Mouse (Mus musculus) CH12.LX (cell line): ENCODE data around the gene Chd9. TPM values are rescaled to one million over a fixed set of nuclear protein-coding genes. Genes with fewer than 3 reads are reported as not detected.
A peak's percentile ranks its signal among the peaks of the same experiment; 100 is the strongest.

Experiments used
- DNase-seq: peaks from one replicate; pipeline ENCODE4 v3.0.0-alpha.2; 2013; ENCODE audit errors: extremely low read depth
- H3K27ac ChIP-seq: 2 replicates; pipeline ENCODE4 v1.5.1; 2012; ENCODE audit warnings: low read depth, mild to moderate bottlenecking, control low read depth, moderate library complexity; ENCODE audit not compliant: insufficient read depth
- H3K27me3 ChIP-seq: replicated peaks from 2 replicates; pipeline ENCODE3; 2012; ENCODE audit warnings: inconsistent platforms
- H3K36me3 ChIP-seq, 2 experiments: replicated peaks in 1 of 2; 2 replicates each; pipeline versions ENCODE3 to v1.6.1; 2012; ENCODE audit warnings: inconsistent platforms in 1 of 2, low read length in 1 of 2, mild to moderate bottlenecking in 1 of 2, mixed read lengths in 1 of 2, moderate library complexity in 1 of 2; ENCODE audit not compliant: control insufficient read depth in 1 of 2, insufficient read depth in 1 of 2
- H3K4me1 ChIP-seq, 2 experiments: 2 replicates each; pipeline ENCODE4 v1.6.1; 2012; ENCODE audit warnings: inconsistent platforms in 1 of 2, moderate library complexity in 1 of 2; ENCODE audit not compliant: insufficient read depth in 2 of 2, control insufficient read depth in 1 of 2
- H3K4me2 ChIP-seq: 2 replicates; pipeline ENCODE4 v1.6.1; 2012; ENCODE audit warnings: low read depth, mild to moderate bottlenecking, control low read depth; ENCODE audit not compliant: poor library complexity, insufficient read depth, severe bottlenecking
- H3K4me3 ChIP-seq, 3 experiments: fragments of 150-350 bp in 1 of 3; sonication (generic) in 1 of 3; replicated peaks in 1 of 3; 2 replicates each; pipeline versions ENCODE3 to v1.5.1; 2011 to 2012; ENCODE audit warnings: low read depth in 2 of 3, low read length in 2 of 3, mild to moderate bottlenecking in 2 of 3, moderate library complexity in 2 of 3, control low read depth in 1 of 3, improper control_type of control experiment in 1 of 3, inconsistent platforms in 1 of 3, mixed read lengths in 1 of 3; ENCODE audit not compliant: poor library complexity in 1 of 3
- H3K79me2 ChIP-seq: replicated peaks from 2 replicates; pipeline ENCODE4 v1.6.1; 2012; ENCODE audit warnings: mild to moderate bottlenecking, moderate library complexity; ENCODE audit not compliant: control insufficient read depth, poor library complexity, insufficient read depth, severe bottlenecking; ENCODE audit errors: extremely low read depth
- H3K9ac ChIP-seq: 2 replicates; pipeline ENCODE4 v1.6.1; 2012; ENCODE audit warnings: low read depth, mild to moderate bottlenecking, control low read depth, moderate library complexity; ENCODE audit not compliant: insufficient read depth
- H3K9me3 ChIP-seq: replicated peaks from 2 replicates; pipeline ENCODE3; 2012; ENCODE audit warnings: low read length, inconsistent platforms, mixed read lengths
- BHLHE40 ChIP-seq: IDR thresholded peaks from 2 replicates; pipeline ENCODE4 v1.6.1; 2011; ENCODE audit warnings: mild to moderate bottlenecking, low read depth, low read length, improper control_type of control experiment
- CTCF ChIP-seq, 2 experiments: IDR thresholded peaks in 1 of 2; conservative IDR thresholded peaks in 1 of 2; 2 replicates each; pipeline ENCODE4 v1.5.1; 2011 to 2012; ENCODE audit warnings: low read depth in 2 of 2, low read length in 2 of 2, improper control_type of control experiment in 1 of 2, inconsistent platforms in 1 of 2, mild to moderate bottlenecking in 1 of 2, moderate library complexity in 1 of 2
- E2F4 ChIP-seq: IDR thresholded peaks from 2 replicates; pipeline ENCODE4 v1.6.1; 2011; ENCODE audit warnings: low read depth, low read length, improper control_type of control experiment; ENCODE audit not compliant: insufficient replicate concordance
- ELF1 ChIP-seq: IDR thresholded peaks from 2 replicates; pipeline ENCODE4 v1.6.1; 2014; ENCODE audit warnings: low read depth, mild to moderate bottlenecking, inconsistent platforms, low read length, improper control_type of control experiment
- EP300 ChIP-seq: IDR thresholded peaks from 2 replicates; pipeline ENCODE4 v1.6.1; 2011; ENCODE audit warnings: low read length, improper control_type of control experiment
- ETS1 ChIP-seq: conservative IDR thresholded peaks from 2 replicates; pipeline ENCODE4 v1.6.1; 2012; ENCODE audit warnings: low read depth, mild to moderate bottlenecking, inconsistent platforms, low read length, improper control_type of control experiment, moderate library complexity
- GABPA ChIP-seq: IDR thresholded peaks from 2 replicates; pipeline ENCODE4 v1.6.1; 2012; ENCODE audit warnings: low read depth, low read length, improper control_type of control experiment, inconsistent platforms; ENCODE audit not compliant: insufficient replicate concordance
- HCFC1 ChIP-seq: IDR thresholded peaks from 2 replicates; pipeline ENCODE4 v1.6.1; 2012; ENCODE audit warnings: low read depth, mild to moderate bottlenecking, inconsistent platforms, low read length, improper control_type of control experiment
- IRF4 ChIP-seq: IDR thresholded peaks from 2 replicates; pipeline ENCODE4 v1.6.1; 2014; ENCODE audit warnings: low read depth, mild to moderate bottlenecking, inconsistent platforms, low read length, improper control_type of control experiment
- JUN ChIP-seq: IDR thresholded peaks from 2 replicates; pipeline ENCODE4 v1.6.1; 2011; ENCODE audit warnings: low read depth, mild to moderate bottlenecking, low read length, improper control_type of control experiment, moderate library complexity; ENCODE audit not compliant: insufficient read depth
- JUND ChIP-seq: conservative IDR thresholded peaks from 2 replicates; pipeline ENCODE4 v1.6.1; 2011; ENCODE audit warnings: low read depth, low read length, improper control_type of control experiment
- KAT2A ChIP-seq: IDR thresholded peaks from 2 replicates; pipeline ENCODE4 v1.6.1; 2012; ENCODE audit warnings: low read length, improper control_type of control experiment, inconsistent platforms; ENCODE audit not compliant: insufficient replicate concordance
- MAX ChIP-seq: IDR thresholded peaks from 2 replicates; pipeline ENCODE4 v1.6.1; 2011; ENCODE audit warnings: low read length, improper control_type of control experiment
- MEF2A ChIP-seq: IDR thresholded peaks from 2 replicates; pipeline ENCODE4 v1.6.1; 2014; ENCODE audit warnings: low read depth, mild to moderate bottlenecking, inconsistent platforms, low read length, improper control_type of control experiment, borderline replicate concordance
- MYC ChIP-seq: IDR thresholded peaks from 2 replicates; pipeline ENCODE4 v1.6.1; 2011; ENCODE audit warnings: low read depth, mild to moderate bottlenecking, improper control_type of control experiment, low read length
- PAX5 ChIP-seq: IDR thresholded peaks from 2 replicates; pipeline ENCODE4 v1.6.1; 2012; ENCODE audit warnings: low read length, inconsistent platforms, mixed read lengths
- POLR2A ChIP-seq: IDR thresholded peaks from 2 replicates; pipeline ENCODE4 v1.6.1; 2011; ENCODE audit warnings: low read depth, mild to moderate bottlenecking, improper control_type of control experiment, low read length
- POLR2AphosphoS2 ChIP-seq: IDR thresholded peaks from 2 replicates; pipeline ENCODE4 v1.6.1; 2011; ENCODE audit warnings: low read depth, low read length, improper control_type of control experiment
- RCOR1 ChIP-seq: conservative IDR thresholded peaks from 2 replicates; pipeline ENCODE4 v1.6.1; 2012; ENCODE audit warnings: low read depth, mild to moderate bottlenecking, inconsistent platforms, low read length, improper control_type of control experiment
- SIN3A ChIP-seq: IDR thresholded peaks from 2 replicates; pipeline ENCODE4 v1.6.1; 2012; ENCODE audit warnings: low read length, improper control_type of control experiment, inconsistent platforms
- SMC3 ChIP-seq: IDR thresholded peaks from 2 replicates; pipeline ENCODE4 v1.6.1; 2011; ENCODE audit warnings: low read depth, low read length, improper control_type of control experiment
- TBP ChIP-seq: conservative IDR thresholded peaks from 2 replicates; pipeline ENCODE4 v1.6.1; 2011; ENCODE audit warnings: low read depth, low read length, improper control_type of control experiment
- USF1 ChIP-seq: IDR thresholded peaks from 2 replicates; pipeline ENCODE4 v1.6.1; 2014; ENCODE audit warnings: low read depth, mild to moderate bottlenecking, inconsistent platforms, low read length, improper control_type of control experiment
- ZC3H11A ChIP-seq: IDR thresholded peaks from 2 replicates; pipeline ENCODE4 v1.6.1; 2012; ENCODE audit warnings: low read depth, mild to moderate bottlenecking, inconsistent platforms, low read length, improper control_type of control experiment
- dilution Hi-C: fragments of 300-500 bp; cut with MboI; formaldehyde crosslinking; loops from 2 replicates; pipeline ENCODE4 v1.14.3; 2020; ENCODE audit warnings: low sequenced_read_pairs; ENCODE audit not compliant: extremely low pct_unique_long_range_greater_than_20kb, extremely low pct_ligation_motif_present
- in situ Hi-C: fragments of 300-500 bp; cut with MboI; formaldehyde crosslinking; loops from 3 replicates; pipeline ENCODE4 v1.14.3; 2019; ENCODE audit warnings: low sequenced_read_pairs, low pct_ligation_motif_present, low pct_unique_long_range_greater_than_20kb, mixed read lengths
- polyA plus RNA-seq: library from polyadenylated mRNA; unstranded; fragments of >175 nt; gene quantifications from 2 replicates; pipeline ENCODE4 v1.2.1, GENCODE M21; 2012; ENCODE audit warnings: low read depth; ENCODE audit not compliant: insufficient read length
- total RNA-seq, 2 experiments: library from RNA; depleted of rRNA; stranded (reverse); fragments of 300-350 nt in 1 of 2; fragments of >200 nt in 1 of 2; gene quantifications; 2 replicates each; pipeline ENCODE4 v1.2.3; 2012 to 2014

Chd9 gene
- total and polyA plus RNA-seq, 3 experiments, result 12.7 to 188 (median 15.1) TPM

- Histone ChIP-seq H3K36me3 (peaks cover 4 to 20% of the 10 kb centered on the region in 2 experiments), H3K79me2 (no peaks in the 10 kb centered on the region), H3K9ac (no peak overlapping the region), H3K4me1 (peaks cover 27 to 61% of the 10 kb centered on the region in 2 experiments), H3K4me3 (no peak overlapping the region), H3K9me3 (no peaks in the 10 kb centered on the region), H3K27ac (no peak overlapping the region), H3K4me2 (no peak overlapping the region), H3K27me3 (no peaks in the 10 kb centered on the region)
- dilution Hi-C loops (no loop called here), in situ Hi-C loops (loop anchor here (5.0 kb wide), 1 partner anchor 36 kb away; no protein-coding TSS in a partner anchor)
- no peak for DNase-seq
- peak; percentile 13; the same call in 1 of the 2 replicates for TF ChIP-seq SMC3
- no peak for TF ChIP-seq JUN
- TF ChIP-seq IRF4, result peak; percentile 23; the same call in 1 of the 2 replicates
- TF ChIP-seq CTCF (conservative IDR thresholded peaks at IDR 0.05 in 1 of 2, IDR thresholded peaks at IDR 0.05 in 1 of 2; ENCODE audit: low read depth in 2 of 2, low read length in 2 of 2), result peak in 1 of 2 experiments; percentile 11; a peak in 1 of 4 replicates
- no peak for TF ChIP-seq ELF1
- TF ChIP-seq RCOR1, result no peak
Observed at GRCm38 (mm10) chr8:90873051-90873450, 44.9 kb downstream of the Chd9 start.

- Histone ChIP-seq H3K4me1 (peaks cover 18 to 45% of the 10 kb centered on the region in 2 experiments), H3K27ac (no peak overlapping the region), H3K4me2 (peak overlapping the region; percentile 80; the same call in 1 of the 2 replicates), H3K36me3 (peaks cover 4 to 17% of the 10 kb centered on the region in 2 experiments), H3K4me3 (peak overlapping the region in 1 of 3 experiments; percentile 54), H3K9ac (no peak overlapping the region), H3K27me3 (no peaks in the 10 kb centered on the region), H3K9me3 (no peaks in the 10 kb centered on the region), H3K79me2 (no peaks in the 10 kb centered on the region)
- no peak for DNase-seq
- no peak for TF ChIP-seq MEF2A
- no peak for TF ChIP-seq JUND
- TF ChIP-seq POLR2AphosphoS2, result no peak
- no peak for TF ChIP-seq HCFC1
- no peak for TF ChIP-seq PAX5
- no peak for TF ChIP-seq E2F4
- dilution Hi-C loops, result no loop called here
- in situ Hi-C loops, result no loop called here
Observed at GRCm38 (mm10) chr8:90876213-90876721, 48.1 kb downstream of the Chd9 start.

GRCm38 (mm10) chr8:90876722-90877429, 48.7 kb downstream of the Chd9 start:
- Histone ChIP-seq H3K4me2 (peak overlapping the region; percentile 80), H3K4me3 (peak overlapping the region; percentile 44 to 66 (median 54)), H3K36me3 (peaks cover 0 to 11% of the 10 kb centered on the region in 2 experiments), H3K79me2 (no peaks in the 10 kb centered on the region), H3K27me3 (no peaks in the 10 kb centered on the region), H3K27ac (no peak overlapping the region), H3K9ac (peak overlapping the region; percentile 75), H3K9me3 (no peaks in the 10 kb centered on the region), H3K4me1 (peaks cover 14 to 44% of the 10 kb centered on the region in 2 experiments)
- dilution Hi-C loops, result no loop called here
- DNase-seq, result no peak
- in situ Hi-C loops, result no loop called here
- peak; percentile 41; the same call in 1 of the 2 replicates for TF ChIP-seq ETS1
- no peak for TF ChIP-seq GABPA
- no peak for TF ChIP-seq EP300
- TF ChIP-seq MEF2A, result no peak
- TF ChIP-seq BHLHE40, result no peak
- TF ChIP-seq KAT2A, result no peak
- no peak for TF ChIP-seq POLR2A
- TF ChIP-seq USF1, result no peak
- TF ChIP-seq ZC3H11A, result no peak
- TF ChIP-seq JUN, result no peak
- TF ChIP-seq TBP, result no peak
- no peak for TF ChIP-seq JUND
- no peak for TF ChIP-seq RCOR1
- no peak for TF ChIP-seq E2F4
- TF ChIP-seq MYC, result no peak
- no peak for TF ChIP-seq SIN3A
- no peak for TF ChIP-seq MAX
- no peak for TF ChIP-seq PAX5
